Mouse (Mus musculus) left cerebral cortex, postnatal 25 days (tissue): ENCODE measurements at regions not wholly inside any gene's neighbourhood (a gene's known extent, or its start where the extent isn't known, plus 50 kb on each side); places are given as distances from the start of the nearest gene placed in this dataset.

Experiments used
- DNase-seq, 2 experiments: peaks; one replicate each; pipeline ENCODE4 v3.0.0; 2022; ENCODE audit warnings: low spot score in 2 of 2, mixed read lengths in 1 of 2
- intact Hi-C: fragments of 180-260 bp; cut with DNase I; formaldehyde crosslinking; loops from one replicate; pipeline ENCODE4 v1.15.1; 2025

GRCm38 (mm10) chr9:43387397-43387796, 76.7 kb downstream of the Trim29 start:
- peak in 1 of 2 experiments; percentile 46 for DNase-seq

GRCm38 (mm10) chr9:43389491-43390083, 78.9 kb downstream of the Trim29 start:
- intact Hi-C loops = no loop called here
- no peak for DNase-seq

More at GRCm38 (mm10) chr9:43387397-43387796, 76.7 kb downstream of the Trim29 start:
- intact Hi-C loops = no loop called here

GRCm38 (mm10) chr9:43392467-43393064, 81.9 kb downstream of the Trim29 start:
- intact Hi-C loops = no loop called here
- no peak for DNase-seq

- intact Hi-C loops = no loop called here
- DNase-seq = peak in 1 of 2 experiments; percentile 43
Observed at GRCm38 (mm10) chr9:43394204-43394603, 83.6 kb downstream of the Trim29 start.

- intact Hi-C loops = no loop called here
- no peak for DNase-seq
Observed at GRCm38 (mm10) chr9:43395209-43395608, 84.6 kb downstream of the Trim29 start.

GRCm38 (mm10) chr9:43396566-43396965, 85.9 kb downstream of the Trim29 start:
- intact Hi-C loops = no loop called here
- DNase-seq = no peak

- intact Hi-C loops = no loop called here
- no peak for DNase-seq
Observed at GRCm38 (mm10) chr9:43408493-43408892, 97.8 kb downstream of the Trim29 start.

- no peak for DNase-seq
- intact Hi-C loops = no loop called here
Observed at GRCm38 (mm10) chr9:43412473-43412872, 101.8 kb downstream of the Trim29 start.

GRCm38 (mm10) chr9:43419993-43420715, 109.5 kb downstream of the Trim29 start:
- DNase-seq = no peak
- intact Hi-C loops = no loop called here

GRCm38 (mm10) chr9:43427007-43427406, 116.4 kb downstream of the Trim29 start:
- intact Hi-C loops = no loop called here

GRCm38 (mm10) chr9:43433953-43434352, 123.3 kb downstream of the Trim29 start:
- DNase-seq = no peak
- intact Hi-C loops = no loop called here

More at GRCm38 (mm10) chr9:43427007-43427406, 116.4 kb downstream of the Trim29 start:
- DNase-seq = no peak

GRCm38 (mm10) chr9:43438476-43438875, 127.8 kb downstream of the Trim29 start:
- intact Hi-C loops = no loop called here

GRCm38 (mm10) chr9:43440959-43441510, 130.4 kb downstream of the Trim29 start:
- intact Hi-C loops = no loop called here
- DNase-seq = peak in 1 of 2 experiments; percentile 46

More at GRCm38 (mm10) chr9:43438476-43438875, 127.8 kb downstream of the Trim29 start:
- DNase-seq = no peak

GRCm38 (mm10) chr9:43445491-43445890, 134.8 kb downstream of the Trim29 start:
- intact Hi-C loops = no loop called here
- DNase-seq = peak in 1 of 2 experiments; percentile 51

- DNase-seq = no peak
- intact Hi-C loops = no loop called here
Observed at GRCm38 (mm10) chr9:43447372-43447771, 136.7 kb downstream of the Trim29 start.

- intact Hi-C loops = no loop called here
- DNase-seq = no peak
Observed at GRCm38 (mm10) chr9:43448981-43449380, 138.3 kb downstream of the Trim29 start.

GRCm38 (mm10) chr9:43453953-43454582, 143.4 kb downstream of the Trim29 start:
- no peak for DNase-seq
- intact Hi-C loops = no loop called here

GRCm38 (mm10) chr9:43457736-43458135, 147.1 kb downstream of the Trim29 start:
- no peak for DNase-seq
- intact Hi-C loops = no loop called here

GRCm38 (mm10) chr9:43461131-43461530, 150.5 kb downstream of the Trim29 start:
- no peak for DNase-seq
- intact Hi-C loops = no loop called here
